Mouse (Mus musculus) testis, adult 10 weeks (tissue): ENCODE data around the gene Cby3. TPM values are rescaled to one million over a fixed set of nuclear protein-coding genes. Genes with fewer than 3 reads are reported as not detected.

Source experiments
- polyA plus RNA-seq: library from polyadenylated mRNA; stranded (reverse); fragments of 350-450 nt; fragmentation: Illumina TruSeq; extraction: RNeasy Lipid Tissue Mini Kit (QIAGEN cat#74804); gene quantifications from one replicate; pipeline ENCODE4 v1.2.3, GENCODE M21; 2014; ENCODE audit warnings: low read depth, low replicate concordance

Cby3 gene
- polyA plus RNA-seq = 0.70 TPM

GRCm38 (mm10) chr11:50354162-50354561, at the start of gene Cby3:
Cby3 (plus strand) TSS chr11:50354462.

GRCm38 (mm10) chr11:50325496-50326301, 28.6 kb upstream of the Cby3 start, which contains the start of gene Canx:
Canx (minus strand) TSS chr11:50325673.

GRCm38 (mm10) chr11:50376911-50377891, 22.9 kb downstream of the Cby3 start, which contains the start of gene Hnrnph1:
Hnrnph1 (plus strand) TSS chr11:50376990.

Other genes with a start within 250 kb of the Cby3 start
- gene Tbc1d9b, start 223.1 kb upstream of the Cby3 start, polyA plus RNA-seq = 2.0 TPM
- gene Mrnip, start 180.0 kb upstream of the Cby3 start, polyA plus RNA-seq = 3.0 TPM
- 60.0 TPM for gene Sqstm1, start 143.6 kb upstream of the Cby3 start, polyA plus RNA-seq
- 2.1 TPM for gene Mgat4b, start 143.6 kb upstream of the Cby3 start, polyA plus RNA-seq
- gene Ltc4s, start 115.8 kb upstream of the Cby3 start, polyA plus RNA-seq = not detected
- gene Maml1, start 62.2 kb upstream of the Cby3 start, polyA plus RNA-seq = 2.5 TPM
- gene Canx, start 28.8 kb upstream of the Cby3 start, polyA plus RNA-seq = 289 TPM
- gene Hnrnph1, start 22.5 kb downstream of the Cby3 start, polyA plus RNA-seq = 648 TPM
- gene Rufy1, start 76.7 kb downstream of the Cby3 start, polyA plus RNA-seq = 8.0 TPM
- 1.2 TPM for gene Adamts2, start 247.6 kb downstream of the Cby3 start, polyA plus RNA-seq